Mouse (Mus musculus) thymus, adult 2 months (tissue): ENCODE data around the gene Sirt5.

ENCODE experiments used
- CTCF ChIP-seq: fragments of 200-500 bp; IDR thresholded peaks from 2 replicates; pipeline ENCODE4 v1.5.1; 2012; ENCODE audit warnings: mild to moderate bottlenecking, control low read depth, low read length, moderate library complexity, borderline replicate concordance; ENCODE audit not compliant: control insufficient read depth, poor library complexity, insufficient read depth; ENCODE audit errors: extremely low read depth
- POLR2A ChIP-seq: fragments of 200-500 bp; IDR thresholded peaks from 2 replicates; pipeline ENCODE4 v1.6.1; 2012; ENCODE audit warnings: mild to moderate bottlenecking, low read length, control low read depth, moderate library complexity; ENCODE audit not compliant: control insufficient read depth, poor library complexity, insufficient read depth; ENCODE audit errors: extremely low read depth

DNA sequence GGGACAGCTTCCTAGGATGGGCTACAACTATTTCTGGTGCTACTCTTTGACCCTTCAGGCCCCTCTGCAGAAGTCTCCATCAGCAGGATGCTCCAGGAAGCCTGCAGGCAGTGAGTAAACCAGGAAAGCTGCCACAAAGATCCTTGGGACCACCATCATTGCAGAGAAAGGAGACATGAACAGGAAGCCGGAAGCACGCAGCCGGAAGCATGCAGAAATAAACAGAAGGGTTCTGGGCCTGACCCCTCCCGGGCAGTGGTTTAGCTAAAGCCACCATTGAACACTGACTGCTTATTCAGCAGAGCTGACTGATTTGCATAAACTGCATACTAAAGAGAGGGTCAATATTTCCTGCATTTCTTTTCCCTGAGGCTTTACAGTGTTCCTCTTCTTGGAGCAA, 26.7 kb upstream of the Sirt5 start:
- TF ChIP-seq CTCF (no peak), POLR2A (no peak)
